Mouse (Mus musculus): ENCODE results near the gene Eef1akmt1. TPM values are rescaled to one million over a fixed set of nuclear protein-coding genes. Genes with fewer than 3 reads are reported as not detected.

Gene Eef1akmt1
- polyA plus RNA-seq, 1 experiment from 2014 or later: 88.1 TPM

DNA sequence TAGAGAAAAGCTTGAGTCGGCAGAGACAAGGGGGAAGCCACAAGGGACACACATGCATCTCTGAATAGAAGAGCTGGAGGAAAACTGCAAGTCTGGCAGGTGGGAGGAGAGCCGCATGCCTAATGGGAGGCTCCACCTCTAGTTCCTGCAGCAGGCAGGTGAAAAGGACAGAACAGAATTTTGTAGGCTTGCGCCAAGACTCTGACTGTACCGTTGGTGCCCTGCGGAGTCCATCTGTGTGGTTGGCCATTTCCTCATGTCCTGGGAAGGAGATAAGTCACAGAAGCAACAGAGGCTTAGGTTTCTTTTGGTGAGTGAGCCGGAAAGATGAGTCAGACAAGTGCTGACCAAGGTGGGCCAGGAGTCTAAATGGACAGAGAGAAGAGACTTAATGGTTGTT, 67.7 kb downstream of the Eef1akmt1 start:
- no peak overlapping the region for H3K4me2 ChIP-seq (replicated peaks; ENCODE audit: low read depth, low read length)
- H3K36me3 ChIP-seq (ENCODE audit: insufficient read depth, low read length): no peaks in the 10 kb centered on the region
- H3K4me3 ChIP-seq (ENCODE audit: low read length): no peak overlapping the region
- H3K9me3 ChIP-seq (ENCODE audit: low read length): no peaks in the 10 kb centered on the region
- no peaks in the 10 kb centered on the region for H3K4me1 ChIP-seq (ENCODE audit: insufficient read depth, low read length)
- ATAC-seq (ENCODE audit: low FRiP score, low TSS enrichment): no peak
- no peak overlapping the region for H3K27ac ChIP-seq (ENCODE audit: low read length)
- no peak overlapping the region for H3K9ac ChIP-seq (replicated peaks; ENCODE audit: low read length)
- WGBS: 86% methylated on average over 6 of the region's 6 CpGs
- H3K27me3 ChIP-seq (ENCODE audit: insufficient read depth, low read length): no peaks in the 10 kb centered on the region

Other genes starting within 250 kb of the Eef1akmt1 start
- 41.4 and 49.7 TPM in 2 replicates for gene Cryl1, start 173.1 kb downstream of the Eef1akmt1 start, polyA plus RNA-seq (2015; fragmentation: Nextera tagmentation; extraction: Ambion mirVana)
- 12.0 and 15.3 TPM in 2 replicates for gene Ift88, start 147.6 kb downstream of the Eef1akmt1 start, polyA plus RNA-seq (2015; fragmentation: Nextera tagmentation; extraction: Ambion mirVana)
- 1.0 and 2.1 TPM in 2 replicates for gene Il17d, start 46.8 kb downstream of the Eef1akmt1 start, polyA plus RNA-seq (2015; fragmentation: Nextera tagmentation; extraction: Ambion mirVana)
- gene Xpo4, start 93.8 kb upstream of the Eef1akmt1 start, polyA plus RNA-seq (2015; fragmentation: Nextera tagmentation; extraction: Ambion mirVana): 19.8 and 24.3 TPM in 2 replicates
- gene Gm49361, start 174.5 kb upstream of the Eef1akmt1 start, polyA plus RNA-seq (2015; fragmentation: Nextera tagmentation; extraction: Ambion mirVana): not detected in 2 replicates
- 25.9 and 27.7 TPM in 2 replicates for gene Lats2, start 186.8 kb upstream of the Eef1akmt1 start, polyA plus RNA-seq (2015; fragmentation: Nextera tagmentation; extraction: Ambion mirVana)
- 23.0 and 25.4 TPM in 2 replicates for gene Sap18, start 226.6 kb upstream of the Eef1akmt1 start, polyA plus RNA-seq (2015; fragmentation: Nextera tagmentation; extraction: Ambion mirVana)